Mouse (Mus musculus): ENCODE results near the gene Entpd7. TPM values are rescaled to one million over a fixed set of nuclear protein-coding genes. Genes with fewer than 3 reads are reported as not detected.

Gene Entpd7
- total RNA-seq, 2 experiments from 2014 or later = 24.6 to 25.7 TPM

DNA sequence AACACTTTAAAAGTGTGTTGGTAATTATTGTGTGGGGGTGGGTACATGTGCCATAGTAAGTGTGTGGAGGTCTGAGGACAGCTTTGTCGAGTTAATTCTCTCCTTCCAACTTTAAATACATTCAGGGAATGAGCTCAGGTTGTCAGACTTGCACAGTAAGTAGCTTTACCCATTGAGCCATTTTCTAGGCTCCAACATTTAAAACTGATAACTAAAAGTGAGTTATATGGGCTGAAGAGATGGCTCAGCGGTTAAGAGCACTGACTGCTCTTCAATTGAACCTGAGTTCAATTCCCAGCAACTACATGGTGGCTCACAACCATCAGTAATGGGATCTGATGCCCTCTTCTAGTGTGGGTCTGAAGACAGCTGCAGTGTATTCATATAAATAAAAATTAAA lies 64.8 kb downstream of the Entpd7 start:
- intact Hi-C loops (cut with DNase I) = loop anchor here (10.0 kb wide), 1 partner anchor 191 kb away; the partner anchor contains the start of gene Dnmbp
- no peak for DNase-seq (ENCODE audit: extremely low spot score in 1 of 2, low spot score in 2 of 2)

DNA sequence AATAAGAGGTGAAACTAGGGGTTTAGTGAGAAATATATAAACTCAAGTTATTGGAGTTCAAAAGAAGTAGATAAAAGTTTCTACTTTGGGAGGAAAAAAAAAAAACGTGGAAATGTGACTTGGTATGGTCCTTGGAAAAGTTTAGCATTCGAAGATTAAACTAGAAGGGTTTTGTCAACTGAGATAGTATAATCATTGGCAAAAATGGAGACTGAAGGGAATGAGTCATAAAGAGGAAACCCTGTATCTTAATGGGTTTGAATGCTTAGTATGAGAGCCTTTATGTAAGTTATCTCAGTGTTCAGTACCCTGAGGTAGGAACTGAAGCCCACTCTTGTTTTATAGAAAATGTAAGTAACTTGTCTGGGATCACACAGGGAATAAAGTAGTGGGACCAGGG lies 65.4 kb downstream of the Entpd7 start:
- intact Hi-C loops (cut with DNase I) = loop anchor here (10.0 kb wide), 1 partner anchor 190 kb away; the partner anchor contains the start of gene Dnmbp
- no peak for DNase-seq (ENCODE audit: extremely low spot score in 1 of 2, low spot score in 2 of 2)

- intact Hi-C loops (cut with DNase I) = no loop called here
Observed at GRCm38 (mm10) chr19:43760504-43760903, 71.0 kb downstream of the Entpd7 start.

DNA sequence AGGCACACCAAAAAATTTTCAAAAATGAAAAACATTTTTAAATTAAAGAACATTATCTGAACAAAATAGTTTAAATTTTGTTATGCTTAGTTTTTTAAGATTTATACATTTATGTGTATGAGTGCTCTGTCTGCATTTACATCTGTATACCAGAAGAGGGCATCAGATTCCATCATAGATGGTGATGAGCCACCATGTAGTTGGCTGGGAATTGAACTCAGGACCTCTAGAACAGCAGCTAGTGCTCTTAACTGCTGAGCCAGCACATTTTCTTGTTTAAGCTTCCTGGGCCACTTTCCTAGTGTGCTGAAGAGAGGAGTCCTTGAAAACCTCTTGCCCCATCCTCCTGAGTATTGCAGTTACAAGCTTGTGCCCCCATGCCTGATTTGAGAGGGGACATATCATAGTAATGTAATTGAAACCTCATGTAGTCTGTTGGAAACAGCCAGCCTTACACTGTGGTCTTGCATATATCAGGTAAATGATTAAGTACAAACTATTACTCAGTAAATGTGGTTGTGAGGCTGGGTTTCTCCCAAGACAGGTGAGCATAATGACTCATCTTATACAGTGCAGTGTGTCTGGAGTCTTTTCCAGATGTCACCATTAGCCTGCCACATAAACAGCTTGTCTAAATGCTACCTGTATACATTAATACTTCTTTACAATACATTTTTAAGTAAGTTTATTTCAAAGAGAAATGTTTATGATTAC lies 72.2 kb downstream of the Entpd7 start:
- intact Hi-C loops (cut with DNase I) = no loop called here
- no peak for DNase-seq (ENCODE audit: extremely low spot score in 1 of 2, low spot score in 2 of 2)

More at GRCm38 (mm10) chr19:43760504-43760903, 71.0 kb downstream of the Entpd7 start:
- peak in 1 of 2 experiments; percentile 72 for DNase-seq (ENCODE audit: extremely low spot score in 1 of 2, low spot score in 2 of 2)

DNA sequence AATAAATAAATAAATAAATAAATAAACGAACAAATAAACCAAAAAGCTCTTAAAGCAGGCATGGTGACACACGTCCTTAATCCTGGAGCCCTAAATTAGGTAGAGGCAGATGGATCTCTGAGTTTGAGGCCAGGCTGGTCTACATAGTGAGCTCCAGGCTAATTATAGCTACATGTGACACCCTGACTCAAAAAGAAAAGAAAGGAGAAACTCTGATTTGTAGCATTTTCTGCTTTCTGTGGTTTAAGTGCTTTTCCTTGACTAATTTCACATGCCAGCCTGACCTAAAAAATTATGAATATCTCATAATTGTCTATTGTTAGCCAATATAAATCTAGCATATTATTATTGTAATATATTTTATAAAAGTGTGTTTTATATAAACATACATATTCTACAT lies 72.9 kb downstream of the Entpd7 start:
- no peak for DNase-seq (ENCODE audit: extremely low spot score in 1 of 2, low spot score in 2 of 2)
- intact Hi-C loops (cut with DNase I) = no loop called here

GRCm38 (mm10) chr19:43766451-43766850 lies 77.0 kb downstream of the Entpd7 start:
- intact Hi-C loops (cut with DNase I) = no loop called here
- DNase-seq (ENCODE audit: extremely low spot score in 1 of 2, low spot score in 2 of 2) = no peak

DNA sequence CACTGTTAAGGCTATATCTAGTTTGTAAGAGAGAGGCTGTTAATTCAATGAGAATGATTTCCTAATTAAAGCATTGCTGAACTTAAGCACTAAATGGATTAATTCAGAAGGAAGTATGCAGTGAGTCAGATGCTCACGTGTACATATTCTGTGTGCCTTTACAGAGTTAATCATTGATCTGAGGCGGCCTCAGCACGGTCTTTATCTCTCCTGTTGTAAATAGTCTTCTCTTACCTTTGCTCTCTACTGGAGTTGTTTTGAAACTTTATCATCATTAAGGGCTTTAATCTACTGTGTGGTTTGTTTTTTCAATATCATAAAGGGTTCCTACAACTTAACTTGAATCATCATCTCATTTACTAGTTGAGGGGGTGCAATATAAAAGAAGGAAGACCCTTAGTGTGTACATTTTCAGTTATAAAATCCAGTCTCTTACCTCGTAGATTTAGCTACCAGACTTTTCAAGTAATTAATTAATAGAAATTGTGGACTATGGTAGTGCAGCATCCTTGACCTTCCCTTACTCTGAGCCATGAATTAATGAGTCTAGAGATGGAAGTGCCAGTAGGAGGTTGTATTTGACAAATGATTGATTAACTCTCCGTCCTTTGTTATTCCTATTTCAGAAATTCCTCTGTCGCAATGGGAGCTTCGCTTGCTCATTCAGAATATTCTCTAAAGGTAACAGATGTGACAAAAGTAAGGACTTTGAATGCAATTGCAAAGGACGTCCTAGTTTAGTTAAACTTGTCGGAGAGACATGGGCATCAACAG lies 78.3 kb downstream of the Entpd7 start:
- no peak for DNase-seq (ENCODE audit: extremely low spot score in 1 of 2, low spot score in 2 of 2)
- intact Hi-C loops (cut with DNase I) = no loop called here

DNA sequence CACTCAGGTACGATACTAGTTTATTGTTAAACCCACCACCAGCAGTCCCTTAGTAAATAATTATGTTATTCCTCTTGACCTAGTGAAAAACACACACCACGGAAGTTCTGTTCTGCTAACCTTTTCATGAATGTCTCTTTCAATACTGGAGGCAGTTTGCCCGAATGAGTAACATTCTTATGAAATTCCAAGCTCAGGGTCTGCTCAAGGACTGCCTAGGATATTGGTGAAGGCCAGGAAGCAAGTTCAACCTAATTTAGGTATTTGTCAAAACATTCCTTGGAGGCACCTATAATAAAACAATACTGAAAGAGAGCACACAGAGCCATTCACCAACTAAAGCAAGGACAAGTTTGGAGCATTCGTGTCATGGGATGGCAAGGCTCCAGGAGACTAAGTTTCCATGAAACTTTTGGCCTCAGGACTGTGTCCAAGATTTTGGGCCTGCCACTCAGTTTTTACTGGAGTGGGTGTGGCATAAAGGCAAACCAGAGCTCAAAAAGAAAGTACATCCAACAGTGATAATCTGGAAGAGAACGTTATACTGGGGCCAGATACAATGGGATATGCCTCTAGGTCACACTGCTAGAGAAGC lies 80.0 kb downstream of the Entpd7 start:
- DNase-seq (ENCODE audit: extremely low spot score in 1 of 2, low spot score in 2 of 2) = no peak
- intact Hi-C loops (cut with DNase I) = no loop called here

- DNase-seq (ENCODE audit: extremely low spot score in 1 of 2, low spot score in 2 of 2) = no peak
- intact Hi-C loops (cut with DNase I) = no loop called here
Observed at GRCm38 (mm10) chr19:43770584-43770983, 81.1 kb downstream of the Entpd7 start.

DNA sequence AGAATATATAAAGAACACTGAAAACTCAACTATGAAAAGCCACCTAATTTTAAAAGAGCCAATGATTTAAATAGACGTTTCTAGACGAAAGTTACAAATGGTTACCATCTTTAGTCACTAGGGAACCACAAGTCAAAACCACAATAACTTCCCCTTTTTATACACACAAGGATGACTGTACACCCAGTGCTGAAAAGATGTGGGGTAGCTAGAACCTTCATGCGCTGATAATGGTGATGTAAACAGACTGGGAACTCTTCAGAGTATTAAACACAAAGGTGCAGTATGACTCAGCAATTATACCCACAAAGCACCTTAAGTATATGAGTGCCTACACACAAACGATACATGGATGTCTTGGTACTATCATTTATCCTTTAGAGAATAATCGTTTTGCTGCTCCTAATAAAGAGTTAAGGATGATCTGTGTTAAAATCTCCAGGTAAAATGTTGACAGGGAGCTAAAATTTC lies 82.1 kb downstream of the Entpd7 start:
- intact Hi-C loops (cut with DNase I) = no loop called here
- DNase-seq (ENCODE audit: extremely low spot score in 1 of 2, low spot score in 2 of 2) = no peak

DNA sequence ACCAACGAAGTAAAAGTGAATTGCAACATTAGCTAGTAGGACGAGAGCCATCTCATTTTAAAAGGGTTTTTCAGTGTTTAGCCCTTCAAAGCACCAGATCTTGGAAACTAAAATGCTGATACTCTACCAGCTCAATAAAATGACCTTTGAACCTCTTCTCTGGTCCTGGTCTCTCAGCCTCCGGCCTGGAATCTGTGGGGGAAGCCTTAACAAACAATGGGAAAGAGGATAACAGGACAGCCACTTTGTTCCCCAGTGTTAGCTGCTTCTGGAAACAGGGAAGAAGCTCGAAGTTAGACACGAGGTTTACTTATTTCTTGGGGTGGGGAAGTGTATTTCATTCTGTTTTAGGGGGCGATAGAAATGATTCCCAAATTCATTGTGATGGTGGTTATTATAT lies 82.8 kb downstream of the Entpd7 start:
- intact Hi-C loops (cut with DNase I) = no loop called here
- no peak for DNase-seq (ENCODE audit: extremely low spot score in 1 of 2, low spot score in 2 of 2)

- intact Hi-C loops (cut with DNase I) = no loop called here
Observed at GRCm38 (mm10) chr19:43775433-43775832, 86.0 kb downstream of the Entpd7 start.

GRCm38 (mm10) chr19:43776561-43776960 lies 87.1 kb downstream of the Entpd7 start:
- intact Hi-C loops (cut with DNase I) = no loop called here
- no peak for DNase-seq (ENCODE audit: extremely low spot score in 1 of 2, low spot score in 2 of 2)

More at GRCm38 (mm10) chr19:43775433-43775832, 86.0 kb downstream of the Entpd7 start:
- DNase-seq (ENCODE audit: extremely low spot score in 1 of 2, low spot score in 2 of 2) = no peak

GRCm38 (mm10) chr19:43777308-43777707 lies 87.8 kb downstream of the Entpd7 start:
- DNase-seq (ENCODE audit: extremely low spot score in 1 of 2, low spot score in 2 of 2) = no peak
- intact Hi-C loops (cut with DNase I) = no loop called here

GRCm38 (mm10) chr19:43780391-43780790 lies 90.9 kb downstream of the Entpd7 start:
- no peak for DNase-seq (ENCODE audit: extremely low spot score in 1 of 2, low spot score in 2 of 2)
- intact Hi-C loops (cut with DNase I) = no loop called here

- no peak for DNase-seq (ENCODE audit: extremely low spot score in 1 of 2, low spot score in 2 of 2)
- intact Hi-C loops (cut with DNase I) = no loop called here
Observed at GRCm38 (mm10) chr19:43781980-43782379, 92.5 kb downstream of the Entpd7 start, which contains the start of gene Abcc2. Gene Abcc2 (plus strand): TSS chr19:43782192.

Measured in left cerebral cortex, postnatal 10 days (tissue).